Mouse (Mus musculus): ENCODE results near the gene Dtwd1.
A peak's percentile ranks its signal among the peaks of the same experiment; 100 is the strongest.
"Not testable (repeated sequence)": the region's sequence is repeated elsewhere in the genome, so short reads cannot be mapped to it uniquely, and the experiment has no call there.

Dtwd1 gene

DNA sequence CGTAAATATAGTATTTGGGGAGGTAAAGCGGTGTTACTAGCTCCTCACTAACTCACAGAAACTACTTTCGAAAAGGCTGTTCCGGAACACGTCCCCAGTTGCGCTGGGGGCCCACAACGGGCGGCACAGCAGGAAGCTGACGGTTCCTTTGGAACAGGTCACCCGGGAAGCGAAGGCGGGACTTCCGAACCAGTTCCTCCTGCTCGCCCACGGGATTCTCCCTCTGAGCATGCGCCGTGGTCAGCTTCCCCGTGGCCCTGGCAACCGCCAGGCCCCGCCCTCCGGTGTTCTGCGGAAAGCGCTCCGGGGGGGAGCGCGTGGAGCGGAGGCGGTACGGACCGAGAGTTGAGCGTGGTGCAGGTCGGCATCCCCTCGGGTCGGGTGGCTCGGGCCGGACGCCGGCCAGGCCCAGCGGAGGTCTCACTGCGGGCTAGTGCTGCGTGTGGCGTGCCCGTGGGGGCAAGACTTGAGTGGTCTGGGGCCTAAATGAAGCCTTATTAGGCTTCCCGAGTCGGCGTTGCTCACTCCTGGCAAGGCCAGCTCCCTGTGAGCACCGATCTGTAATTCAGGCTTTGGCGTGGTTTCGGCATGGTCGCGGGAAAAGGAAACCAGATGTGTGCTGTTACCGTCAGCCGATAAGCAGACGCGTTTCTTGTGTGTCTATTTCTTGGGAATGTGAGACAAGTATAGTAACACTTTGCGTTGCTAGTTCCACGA, at the start of gene Dtwd1, which contains the start of gene Fam227b:
Gene Dtwd1 (plus strand): TSS at position 287 of the 717 bp plus-strand sequence.
Gene Fam227b (minus strand): TSS at position 150 of the 717 bp plus-strand sequence.
- DNase-seq, result peak; percentile 96

- DNase-seq, result no peak
These were observed 4.2 kb upstream of the Dtwd1 start for GRCm38 (mm10) chr2:126147723-126148122.

GRCm38 (mm10) chr2:126165277-126166018, 13.5 kb downstream of the Dtwd1 start:
- no peak for DNase-seq

- no peak for DNase-seq
These were observed 14.4 kb downstream of the Dtwd1 start for GRCm38 (mm10) chr2:126166335-126166734.

GRCm38 (mm10) chr2:126166848-126167617, 15.1 kb downstream of the Dtwd1 start:
- no peak for DNase-seq

DNA sequence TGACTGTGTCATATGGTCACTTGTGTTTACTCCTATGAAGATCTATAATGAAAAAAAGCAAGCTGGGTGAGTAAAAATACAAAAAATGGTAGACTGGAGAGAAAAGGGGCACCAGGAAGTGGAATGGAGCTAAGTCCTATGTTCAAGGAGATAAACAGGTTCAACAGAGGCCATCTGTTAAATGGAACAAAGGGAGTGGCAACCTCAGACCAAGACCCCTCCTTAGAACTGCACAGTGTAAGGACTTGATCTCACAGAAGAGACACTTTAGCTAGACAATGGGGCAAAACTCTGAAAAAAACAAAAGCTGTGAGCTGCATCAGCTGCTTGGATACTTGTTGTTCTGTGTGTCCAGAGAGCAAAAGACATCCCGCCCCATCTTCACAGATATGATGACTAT, 19.5 kb downstream of the Dtwd1 start:
- DNase-seq, result no peak

DNA sequence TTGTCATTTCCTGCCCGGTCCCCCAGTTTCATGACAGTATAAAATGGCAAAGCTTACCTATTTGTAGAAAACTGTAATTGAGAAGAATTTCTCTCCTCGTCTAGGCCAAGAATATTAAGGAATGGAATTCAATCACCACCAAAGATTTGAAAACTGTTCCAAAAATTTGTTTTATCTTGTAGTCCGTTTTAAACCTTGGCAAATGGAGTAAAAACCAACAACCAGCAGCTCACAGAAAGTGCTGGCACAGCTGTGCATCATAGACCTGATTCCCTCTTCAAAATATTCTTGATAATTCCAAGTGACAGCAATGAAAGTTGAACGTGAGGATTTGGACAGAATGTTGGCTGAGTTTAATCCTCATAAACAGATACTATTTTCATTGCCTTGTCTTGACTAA, 39.4 kb downstream of the Dtwd1 start:
- no peak for DNase-seq

DNA sequence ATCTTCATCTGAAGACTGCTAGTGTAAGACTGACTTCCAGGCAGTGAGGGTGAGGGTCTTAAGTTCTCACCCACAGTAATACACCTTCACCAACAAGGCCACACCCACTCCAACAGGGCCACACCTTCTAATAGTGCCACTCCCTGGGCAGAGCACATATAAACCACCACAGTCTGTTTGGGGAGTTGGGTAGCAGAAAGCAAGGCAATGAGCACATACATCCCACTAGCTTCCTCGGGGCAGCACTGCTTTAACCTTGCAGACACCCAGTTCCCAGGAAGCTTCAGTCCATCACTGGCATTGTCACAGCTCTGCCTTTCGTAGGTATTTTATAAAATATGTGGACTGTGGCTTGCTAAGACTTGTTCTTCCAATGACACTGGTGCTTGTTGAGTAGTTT, 40.2 kb downstream of the Dtwd1 start:
- DNase-seq, result no peak

- DNase-seq, result no peak
These were observed 43.9 kb downstream of the Dtwd1 start for GRCm38 (mm10) chr2:126195631-126196356.

GRCm38 (mm10) chr2:126198971-126199370, 47.0 kb downstream of the Dtwd1 start:
- no peak for DNase-seq

DNA sequence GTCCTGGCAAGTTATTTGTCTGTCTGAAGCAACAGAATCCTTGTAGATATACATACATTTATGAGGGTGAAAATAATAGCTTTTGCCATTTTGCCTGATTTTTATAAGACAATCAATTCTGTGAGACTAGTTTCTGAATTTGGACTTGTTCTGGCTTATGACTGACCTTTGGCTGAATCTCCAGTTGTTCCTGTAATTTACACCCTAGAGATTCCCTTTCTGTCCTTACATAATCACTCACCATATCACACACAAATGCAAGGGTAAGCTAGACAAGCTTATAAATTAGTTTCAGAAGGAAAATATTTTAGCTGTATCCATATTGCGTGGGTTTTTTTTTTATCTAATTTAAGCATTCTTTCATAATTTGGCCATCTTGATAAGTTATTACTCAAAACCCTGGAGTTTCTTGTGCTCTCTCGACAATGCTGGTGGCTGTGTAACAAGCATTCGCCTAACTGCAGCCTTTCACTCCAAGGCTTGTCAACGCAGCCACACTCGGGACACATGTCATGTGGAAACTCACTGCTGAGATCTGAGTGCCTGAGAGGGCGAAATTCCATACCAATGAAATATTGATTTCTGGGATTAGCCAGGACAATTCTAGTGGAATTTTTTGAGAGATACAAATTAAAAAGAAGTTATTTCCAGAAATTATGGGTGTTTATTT, 59.2 kb downstream of the Dtwd1 start:
- no peak for DNase-seq

- not testable (repeated sequence) for DNase-seq
These were observed 62.9 kb downstream of the Dtwd1 start, which contains the start of gene Gm17555 for GRCm38 (mm10) chr2:126214800-126215199. Gene Gm17555, plus strand, starts transcription at chr2:126215100.

Data from cerebellum, adult 9-10 months (tissue).